Mouse (Mus musculus) liver, embryonic 13.5 days (tissue): ENCODE data around the gene Dbt. TPM values are rescaled to one million over a fixed set of nuclear protein-coding genes. Genes with fewer than 3 reads are reported as not detected.

ENCODE experiments used
- ATAC-seq: fragments of 200-750 bp; cut with Nextera tagmentation; 2 replicates; pipeline ENCODE4 v1.8.0; 2017; ENCODE audit warnings: low read depth, mild to moderate bottlenecking, moderate number of reproducible peaks, moderate library complexity
- DNase-seq: peaks from one replicate; pipeline ENCODE4 v3.0.0; 2022
- H3K27ac ChIP-seq: fragments of 300-500 bp; sonication (generic); 2 replicates; pipeline ENCODE4 v1.5.1; 2015; ENCODE audit warnings: moderate library complexity, mild to moderate bottlenecking, inconsistent platforms
- H3K27me3 ChIP-seq: fragments of 300-500 bp; sonication (generic); 2 replicates; pipeline ENCODE4 v1.6.1; 2015; ENCODE audit warnings: mild to moderate bottlenecking, inconsistent platforms
- H3K36me3 ChIP-seq: fragments of 300-500 bp; sonication (generic); 2 replicates; pipeline ENCODE4 v1.6.1; 2015; ENCODE audit warnings: mild to moderate bottlenecking, inconsistent platforms
- H3K4me1 ChIP-seq: fragments of 300-500 bp; sonication (generic); replicated peaks from 2 replicates; pipeline ENCODE4 v1.6.1; 2015; ENCODE audit warnings: inconsistent platforms
- H3K4me2 ChIP-seq: fragments of 300-500 bp; sonication (generic); 2 replicates; pipeline ENCODE4 v1.6.1; 2015; ENCODE audit warnings: inconsistent platforms, mild to moderate bottlenecking, moderate library complexity
- H3K4me3 ChIP-seq: fragments of 300-500 bp; sonication (generic); replicated peaks from 2 replicates; pipeline ENCODE4 v1.5.1; 2015; ENCODE audit warnings: mild to moderate bottlenecking, inconsistent platforms
- H3K9ac ChIP-seq: fragments of 300-500 bp; sonication (generic); 2 replicates; pipeline ENCODE4 v1.6.1; 2015; ENCODE audit warnings: mild to moderate bottlenecking, inconsistent platforms
- H3K9me3 ChIP-seq: fragments of 300-500 bp; sonication (generic); replicated peaks from 2 replicates; pipeline ENCODE4 v1.6.1; 2016; ENCODE audit warnings: inconsistent platforms
- WGBS: fragments of 180-500 bp; shearing (Covaris S2); methylation state at CpG from one replicate; pipeline ENCODE4 v1.1.7; 2015; ENCODE audit not compliant: insufficient replicate concordance; 5-methylcytosine and 5-hydroxymethylcytosine counted together
- polyA plus RNA-seq: library from polyadenylated mRNA; unstranded; fragments of >200 nt; fragmentation: Nextera tagmentation; extraction: Ambion mirVana; gene quantifications from 2 replicates; pipeline ENCODE4 v1.2.1, GENCODE M21; 2015

Dbt gene
- polyA plus RNA-seq, 1 experiment from 2014 or later = 9.1 TPM

- ATAC-seq (no peak), DNase-seq (no peak)
- no peak overlapping the region for H3K27ac ChIP-seq
- H3K9ac ChIP-seq = no peak overlapping the region
- no peaks in the 10 kb centered on the region for H3K9me3 ChIP-seq
- H3K4me2 ChIP-seq = no peak overlapping the region
- H3K27me3 ChIP-seq = no peaks in the 10 kb centered on the region
- peaks cover 76% of the 10 kb centered on the region for H3K36me3 ChIP-seq
- WGBS = 77% methylated on average over 1 of the region's 1 CpGs
- H3K4me3 ChIP-seq = no peak overlapping the region
- no peaks in the 10 kb centered on the region for H3K4me1 ChIP-seq
Observed at GRCm38 (mm10) chr3:116491923-116492454, 20.9 kb upstream of the Dbt start.

- ATAC-seq (no peak), DNase-seq (no peak)
- H3K4me1 ChIP-seq = no peaks in the 10 kb centered on the region
- H3K27me3 ChIP-seq = no peaks in the 10 kb centered on the region
- no peaks in the 10 kb centered on the region for H3K9me3 ChIP-seq
- WGBS = 53% methylated on average over 5 of the region's 5 CpGs
- H3K27ac ChIP-seq = no peak overlapping the region
- H3K4me3 ChIP-seq = no peak overlapping the region
- peaks cover 82% of the 10 kb centered on the region for H3K36me3 ChIP-seq
- no peak overlapping the region for H3K4me2 ChIP-seq
- H3K9ac ChIP-seq = no peak overlapping the region
Observed at GRCm38 (mm10) chr3:116493658-116494057, 19.2 kb upstream of the Dbt start.

- Histone ChIP-seq H3K4me2 (no peak overlapping the region), H3K4me1 (no peaks in the 10 kb centered on the region), H3K4me3 (no peak overlapping the region), H3K36me3 (peaks cover 78% of the 10 kb centered on the region), H3K9me3 (no peaks in the 10 kb centered on the region), H3K27me3 (no peaks in the 10 kb centered on the region), H3K27ac (no peak overlapping the region), H3K9ac (no peak overlapping the region)
- DNase-seq (no peak), ATAC-seq (no peak)
- WGBS = 91% methylated on average over 1 of the region's 1 CpGs
Observed at GRCm38 (mm10) chr3:116495671-116496070, 17.2 kb upstream of the Dbt start.

- under 1% methylated on average over 43 of the region's 44 CpGs for WGBS
- Histone ChIP-seq H3K27ac (peak within 1 kb of the TSS; percentile 66), H3K9ac (peak within 1 kb of the TSS; percentile 91), H3K4me1 (peaks cover 27% of the 10 kb centered on the region), H3K9me3 (no peaks in the 10 kb centered on the region), H3K4me3 (peak within 1 kb of the TSS; percentile 88), H3K27me3 (no peaks in the 10 kb centered on the region), H3K36me3 (peaks cover 18% of the 10 kb centered on the region), H3K4me2 (peak within 1 kb of the TSS; percentile 90)
- ATAC-seq (peak; percentile 93), DNase-seq (peak; percentile 95)
Observed at GRCm38 (mm10) chr3:116507772-116508351, 5.0 kb upstream of the Dbt start, which contains the start of gene Rtca. Gene Rtca, minus strand, starts transcription at chr3:116508208.

GRCm38 (mm10) chr3:116512151-116512903 lies 543 bp upstream of the Dbt start:
- peak overlapping the region; percentile 62 for H3K4me3 ChIP-seq
- 35% methylated on average over 12 of the region's 12 CpGs for WGBS
- no peak overlapping the region for H3K9ac ChIP-seq
- peak overlapping the region; percentile 83 for H3K4me2 ChIP-seq
- H3K27ac ChIP-seq = no peak overlapping the region
- peaks cover 34% of the 10 kb centered on the region for H3K4me1 ChIP-seq
- H3K36me3 ChIP-seq = no peaks in the 10 kb centered on the region
- H3K9me3 ChIP-seq = no peaks in the 10 kb centered on the region
- DNase-seq (peak; percentile 24), ATAC-seq (no peak)
- no peaks in the 10 kb centered on the region for H3K27me3 ChIP-seq

GRCm38 (mm10) chr3:116520141-116520761 lies 7.4 kb downstream of the Dbt start:
- WGBS = 74% methylated on average over 12 of the region's 12 CpGs
- no peak for ATAC-seq
- DNase-seq = no peak

GRCm38 (mm10) chr3:116529741-116530140 lies 16.9 kb downstream of the Dbt start:
- ATAC-seq (no peak), DNase-seq (no peak)

More at GRCm38 (mm10) chr3:116520141-116520761, 7.4 kb downstream of the Dbt start:
- Histone ChIP-seq H3K27me3 (no peaks in the 10 kb centered on the region), H3K9ac (no peak overlapping the region), H3K4me3 (no peak overlapping the region), H3K27ac (no peak overlapping the region), H3K4me1 (peaks cover 9% of the 10 kb centered on the region; the same call in 1 of the 2 replicates), H3K4me2 (no peak overlapping the region), H3K36me3 (0 out of 2 replicates have a peak, but pooled peaks cover 4% of the 10 kb centered on the region), H3K9me3 (no peaks in the 10 kb centered on the region)

GRCm38 (mm10) chr3:116530826-116531225 lies 18.0 kb downstream of the Dbt start:
- no peak overlapping the region for H3K4me3 ChIP-seq
- no peak overlapping the region for H3K4me2 ChIP-seq
- no peaks in the 10 kb centered on the region for H3K27me3 ChIP-seq
- H3K36me3 ChIP-seq = peaks cover 19% of the 10 kb centered on the region
- ATAC-seq (no peak), DNase-seq (no peak)
- H3K9ac ChIP-seq = no peak overlapping the region
- no peak overlapping the region for H3K27ac ChIP-seq
- H3K9me3 ChIP-seq = no peaks in the 10 kb centered on the region
- 0 out of 2 replicates have a peak, but pooled peaks cover 2% of the 10 kb centered on the region for H3K4me1 ChIP-seq
- WGBS = 81% methylated on average over 4 of the region's 4 CpGs

More at GRCm38 (mm10) chr3:116529741-116530140, 16.9 kb downstream of the Dbt start:
- no peak overlapping the region for H3K27ac ChIP-seq
- H3K9ac ChIP-seq = no peak overlapping the region
- no peaks in the 10 kb centered on the region for H3K4me1 ChIP-seq
- no peak overlapping the region for H3K4me2 ChIP-seq
- 67% methylated on average over 3 of the region's 5 CpGs for WGBS
- H3K36me3 ChIP-seq = peaks cover 9% of the 10 kb centered on the region
- no peak overlapping the region for H3K4me3 ChIP-seq
- H3K9me3 ChIP-seq = no peaks in the 10 kb centered on the region
- no peaks in the 10 kb centered on the region for H3K27me3 ChIP-seq

- Histone ChIP-seq H3K4me2 (no peak overlapping the region), H3K27ac (no peak overlapping the region)
Observed at GRCm38 (mm10) chr3:116536428-116537199, 23.7 kb downstream of the Dbt start.

GRCm38 (mm10) chr3:116537200-116537573 lies 24.3 kb downstream of the Dbt start:
- WGBS = 83% methylated on average over 6 of the region's 6 CpGs

More at GRCm38 (mm10) chr3:116536428-116537199, 23.7 kb downstream of the Dbt start:
- DNase-seq (no peak), ATAC-seq (peak; percentile 86)
- Histone ChIP-seq H3K9ac (0 out of 2 replicates have a peak overlapping the region, but pooled peaks have one; percentile 3), H3K36me3 (peaks cover 33% of the 10 kb centered on the region), H3K27me3 (no peaks in the 10 kb centered on the region), H3K9me3 (no peaks in the 10 kb centered on the region), H3K4me3 (no peak overlapping the region), H3K4me1 (peaks cover 12% of the 10 kb centered on the region)
- WGBS = 55% methylated on average over 16 of the region's 16 CpGs

More at GRCm38 (mm10) chr3:116537200-116537573, 24.3 kb downstream of the Dbt start:
- Histone ChIP-seq H3K4me1 (peaks cover 13% of the 10 kb centered on the region), H3K4me2 (no peak overlapping the region), H3K9ac (no peak overlapping the region), H3K4me3 (no peak overlapping the region), H3K9me3 (no peaks in the 10 kb centered on the region), H3K27ac (no peak overlapping the region), H3K36me3 (peaks cover 35% of the 10 kb centered on the region), H3K27me3 (no peaks in the 10 kb centered on the region)
- DNase-seq = no peak
- ATAC-seq = no peak
